Mouse (Mus musculus) lung, embryonic 16.5 days (tissue): ENCODE results near the gene Sco1. TPM values are rescaled to one million over a fixed set of nuclear protein-coding genes. Genes with fewer than 3 reads are reported as not detected.
"Not testable (repeated sequence)": the region's sequence is repeated elsewhere in the genome, so short reads cannot be mapped to it uniquely, and the experiment has no call there.

Source experiments
- ATAC-seq: fragments of 200-750 bp; cut with Nextera tagmentation; 2 replicates; pipeline ENCODE4 v1.8.0; 2017; ENCODE audit warnings: low read depth, mild to moderate bottlenecking, moderate library complexity
- H3K27ac ChIP-seq: fragments of 300-500 bp; sonication (generic); 2 replicates; pipeline ENCODE4 v1.5.1; 2014; ENCODE audit warnings: mild to moderate bottlenecking, control low read depth, low read length
- H3K27me3 ChIP-seq: fragments of 300-500 bp; sonication (generic); 2 replicates; pipeline ENCODE4 v1.6.1; 2014; ENCODE audit warnings: low read depth, low read length, mixed read lengths; ENCODE audit not compliant: control insufficient read depth, insufficient read depth
- H3K36me3 ChIP-seq: fragments of 300-500 bp; sonication (generic); 2 replicates; pipeline ENCODE4 v1.6.1; 2014; ENCODE audit warnings: low read length; ENCODE audit not compliant: control insufficient read depth, insufficient read depth
- H3K4me1 ChIP-seq: fragments of 300-500 bp; sonication (generic); replicated peaks from 2 replicates; pipeline ENCODE4 v1.6.1; 2014; ENCODE audit warnings: low read length, mixed read lengths; ENCODE audit not compliant: control insufficient read depth, insufficient read depth
- H3K4me2 ChIP-seq: fragments of 300-500 bp; sonication (generic); 2 replicates; pipeline ENCODE4 v1.6.1; 2014; ENCODE audit warnings: low read depth, low read length, control low read depth
- H3K4me3 ChIP-seq: fragments of 300-500 bp; sonication (generic); 2 replicates; pipeline ENCODE4 v1.5.1; 2014; ENCODE audit warnings: mild to moderate bottlenecking, low read length, control low read depth
- H3K9ac ChIP-seq: fragments of 300-500 bp; sonication (generic); 2 replicates; pipeline ENCODE4 v1.6.1; 2014; ENCODE audit warnings: low read length, control low read depth
- H3K9me3 ChIP-seq: fragments of 300-500 bp; sonication (generic); 2 replicates; pipeline ENCODE4 v1.6.1; 2016; ENCODE audit warnings: low read length; ENCODE audit not compliant: control insufficient read depth
- WGBS: fragments of 180-500 bp; shearing (Covaris S2); extraction: QIAGEN DNeasy Blood & Tissue Kit; methylation state at CpG from one replicate; pipeline ENCODE4 v1.1.7; 2014; 5-methylcytosine and 5-hydroxymethylcytosine counted together
- polyA plus RNA-seq: library from polyadenylated mRNA; unstranded; fragments of >200 nt; fragmentation: Nextera tagmentation; extraction: Ambion mirVana; gene quantifications from 2 replicates; pipeline ENCODE4 v1.2.1, GENCODE M21; 2015

The Sco1 gene
- polyA plus RNA-seq, 1 experiment from 2014 or later = 15.8 TPM

DNA sequence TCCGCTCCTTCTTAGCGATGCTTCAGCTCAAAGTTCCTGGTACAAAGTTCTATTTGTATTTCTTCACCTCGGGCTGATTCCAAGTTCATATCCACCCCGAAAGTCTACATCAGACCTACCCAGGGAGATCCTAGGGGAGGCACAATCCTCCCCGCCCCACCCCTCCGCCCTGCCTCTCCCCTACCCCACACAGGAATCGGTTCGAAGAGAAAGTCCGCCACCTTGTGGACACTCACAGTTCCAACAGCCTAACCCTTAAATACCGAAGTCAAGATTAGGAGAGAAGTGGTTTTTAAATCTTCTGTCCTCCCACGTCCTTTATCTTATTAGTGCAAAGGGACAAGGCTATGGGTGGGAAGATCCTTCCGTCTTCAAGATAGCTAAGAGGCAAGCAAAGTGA, 31.5 kb upstream of the Sco1 start:
- H3K27ac ChIP-seq = no peak overlapping the region
- H3K27me3 ChIP-seq = peaks cover 3% of the 10 kb centered on the region; the same call in 1 of the 2 replicates
- H3K4me3 ChIP-seq = peak overlapping the region; percentile 31
- H3K9ac ChIP-seq = 0 out of 2 replicates have a peak overlapping the region, but pooled peaks have one; percentile 35
- H3K9me3 ChIP-seq = no peaks in the 10 kb centered on the region
- WGBS = 3% methylated on average over 12 of the region's 12 CpGs
- peaks cover 18% of the 10 kb centered on the region for H3K4me1 ChIP-seq
- peak overlapping the region; percentile 58 for H3K4me2 ChIP-seq
- H3K36me3 ChIP-seq = no peaks in the 10 kb centered on the region
- ATAC-seq = no peak

DNA sequence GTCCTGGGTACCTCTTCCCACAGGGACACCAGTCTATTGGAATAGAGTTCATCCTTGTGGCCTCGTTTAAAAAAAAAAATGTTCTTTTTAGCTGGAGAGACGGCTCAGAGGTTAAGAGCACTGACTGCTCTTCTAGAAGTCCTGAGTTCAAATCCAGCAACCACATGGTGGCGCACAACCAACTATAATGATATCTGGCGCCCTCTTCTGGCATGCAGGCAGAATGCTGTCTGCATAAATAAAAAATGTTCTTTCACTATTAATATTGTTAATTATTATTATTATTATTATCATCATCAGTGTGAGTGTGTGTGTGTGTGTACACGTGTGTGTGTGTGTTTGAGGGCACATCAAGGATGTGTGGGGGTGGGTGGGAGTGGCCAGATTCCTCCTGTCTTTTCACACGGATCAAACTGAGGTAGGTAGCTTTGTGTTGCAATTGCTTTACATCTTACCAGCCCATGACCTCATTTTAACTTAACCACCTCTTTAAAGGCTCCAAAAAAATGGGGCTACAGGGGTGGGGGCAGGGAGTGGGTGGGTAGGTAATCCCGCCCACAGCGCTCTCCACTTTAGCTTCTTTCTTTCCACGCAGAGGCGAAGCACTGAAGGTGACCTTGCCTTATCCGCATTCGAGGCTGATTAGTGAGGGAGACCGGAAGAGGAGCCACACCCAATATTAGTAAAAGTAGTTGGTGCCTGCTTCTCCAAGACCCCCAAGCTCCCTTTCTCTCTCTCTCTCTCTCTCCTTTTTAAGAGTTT, 29.9 kb upstream of the Sco1 start:
- no peaks in the 10 kb centered on the region for H3K36me3 ChIP-seq
- no peaks in the 10 kb centered on the region for H3K9me3 ChIP-seq
- H3K4me2 ChIP-seq = no peak overlapping the region
- H3K27me3 ChIP-seq = peaks cover 3% of the 10 kb centered on the region; the same call in 1 of the 2 replicates
- WGBS = 81% methylated on average over 13 of the region's 13 CpGs
- H3K9ac ChIP-seq = no peak overlapping the region
- H3K4me3 ChIP-seq = no peak overlapping the region
- no peak for ATAC-seq
- peaks cover 18% of the 10 kb centered on the region for H3K4me1 ChIP-seq
- H3K27ac ChIP-seq = no peak overlapping the region

DNA sequence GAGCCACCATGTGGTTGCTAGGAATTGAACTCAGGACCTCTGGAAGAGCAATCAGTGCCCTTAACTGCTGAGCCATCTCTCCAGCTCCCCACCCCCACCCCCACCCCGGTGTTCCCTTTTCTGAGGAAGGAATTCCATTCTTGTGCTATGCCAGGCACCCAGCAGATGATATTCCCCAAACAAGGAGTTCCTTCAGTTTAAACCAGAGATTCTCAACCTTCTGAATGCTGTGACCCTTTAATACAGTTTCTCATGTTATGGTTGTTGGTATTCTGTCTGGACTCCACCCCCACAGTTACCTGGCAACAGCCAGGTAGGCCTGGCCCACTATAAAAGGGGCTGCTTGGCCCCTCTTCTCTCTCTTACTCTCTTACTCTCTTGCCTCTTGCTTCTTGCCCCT, 29.3 kb upstream of the Sco1 start:
- 35% methylated on average over 1 of the region's 1 CpGs for WGBS

DNA sequence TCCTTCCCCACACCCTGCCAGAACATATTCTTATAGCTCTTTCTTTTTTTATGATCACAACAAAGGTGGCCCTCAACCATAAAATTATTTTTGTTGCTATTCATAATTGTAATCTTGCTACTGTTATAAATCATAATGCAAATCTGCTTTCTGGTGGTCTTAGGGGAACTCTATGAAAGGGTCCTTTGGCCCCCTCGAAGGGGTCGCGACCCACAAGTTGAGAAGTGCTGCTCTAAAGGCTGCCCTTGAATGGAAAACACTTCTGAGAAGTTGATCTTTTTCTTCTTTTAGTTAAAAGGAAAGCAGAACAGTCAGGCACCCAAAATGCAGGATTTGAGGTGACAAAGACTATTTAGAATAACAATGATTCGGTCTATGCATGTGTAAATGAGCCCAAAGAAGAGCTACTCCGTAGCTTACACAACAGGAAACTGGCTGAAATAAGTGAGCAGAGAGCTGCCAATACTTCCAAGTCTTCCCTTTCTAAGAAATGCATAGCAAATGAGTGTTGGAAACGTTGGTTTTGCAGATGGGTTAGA, 28.6 kb upstream of the Sco1 start:
- H3K36me3 ChIP-seq = no peaks in the 10 kb centered on the region
- H3K4me3 ChIP-seq = no peak overlapping the region
- no peak overlapping the region for H3K27ac ChIP-seq
- peaks cover 3% of the 10 kb centered on the region; the same call in 1 of the 2 replicates for H3K27me3 ChIP-seq
- H3K4me2 ChIP-seq = peak overlapping the region; percentile 79
- H3K4me1 ChIP-seq = peaks cover 13% of the 10 kb centered on the region
- no peaks in the 10 kb centered on the region for H3K9me3 ChIP-seq
- no peak overlapping the region for H3K9ac ChIP-seq
- WGBS = 41% methylated on average over 6 of the region's 6 CpGs
- ATAC-seq = no peak

More for the DNA sequence above, 29.3 kb upstream of the Sco1 start:
- not testable (repeated sequence) for H3K4me2 ChIP-seq, H3K4me3 ChIP-seq, H3K27me3 ChIP-seq, H3K9ac ChIP-seq, ATAC-seq, H3K9me3 ChIP-seq, H3K27ac ChIP-seq, H3K36me3 ChIP-seq
- peaks cover 13% of the 10 kb centered on the region for H3K4me1 ChIP-seq

DNA sequence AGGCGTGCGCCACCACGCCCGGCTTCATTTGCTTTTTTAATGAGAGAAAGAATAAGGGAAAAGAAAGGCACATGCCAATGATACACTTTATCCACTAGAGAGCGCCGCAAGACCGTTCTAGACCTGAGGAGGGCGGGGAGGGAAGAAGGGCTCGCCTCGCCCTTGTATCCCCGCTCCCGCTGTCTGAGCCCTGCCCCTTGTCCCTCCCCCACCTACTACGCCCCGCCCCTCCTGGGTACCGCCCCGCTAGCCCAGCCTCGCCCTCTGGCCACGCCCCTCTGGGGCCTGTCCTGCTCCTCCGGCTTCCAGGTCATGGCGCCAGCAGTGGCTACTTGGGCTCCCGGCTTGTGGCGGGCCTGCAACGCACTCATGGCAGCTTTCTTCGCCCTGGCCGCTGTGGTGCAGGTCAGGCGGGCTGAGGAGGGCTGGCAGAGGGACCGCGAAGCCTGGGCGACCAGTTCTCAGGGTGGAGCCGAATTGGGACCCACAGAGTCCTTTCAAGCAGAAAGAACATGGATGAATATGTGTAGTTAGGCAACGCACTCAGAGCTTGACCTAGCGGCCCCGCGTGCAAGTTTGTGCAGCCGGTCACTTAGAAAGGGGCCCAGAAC, 27.5 kb upstream of the Sco1 start, which contains the start of gene Tmem220:
Gene Tmem220 (plus strand): TSS at position 288 of the 611 bp plus-strand sequence.
- peaks cover 13% of the 10 kb centered on the region for H3K4me1 ChIP-seq
- H3K9ac ChIP-seq = peak within 1 kb of the TSS; percentile 80
- peak within 1 kb of the TSS; percentile 50 for H3K27ac ChIP-seq
- 2% methylated on average over 31 of the region's 35 CpGs for WGBS
- H3K27me3 ChIP-seq = peaks cover 3% of the 10 kb centered on the region; the same call in 1 of the 2 replicates
- H3K4me2 ChIP-seq = peak within 1 kb of the TSS; percentile 79
- H3K36me3 ChIP-seq = no peaks in the 10 kb centered on the region
- peak within 1 kb of the TSS; percentile 70 for H3K4me3 ChIP-seq
- peak; percentile 99 for ATAC-seq
- H3K9me3 ChIP-seq = no peaks in the 10 kb centered on the region

DNA sequence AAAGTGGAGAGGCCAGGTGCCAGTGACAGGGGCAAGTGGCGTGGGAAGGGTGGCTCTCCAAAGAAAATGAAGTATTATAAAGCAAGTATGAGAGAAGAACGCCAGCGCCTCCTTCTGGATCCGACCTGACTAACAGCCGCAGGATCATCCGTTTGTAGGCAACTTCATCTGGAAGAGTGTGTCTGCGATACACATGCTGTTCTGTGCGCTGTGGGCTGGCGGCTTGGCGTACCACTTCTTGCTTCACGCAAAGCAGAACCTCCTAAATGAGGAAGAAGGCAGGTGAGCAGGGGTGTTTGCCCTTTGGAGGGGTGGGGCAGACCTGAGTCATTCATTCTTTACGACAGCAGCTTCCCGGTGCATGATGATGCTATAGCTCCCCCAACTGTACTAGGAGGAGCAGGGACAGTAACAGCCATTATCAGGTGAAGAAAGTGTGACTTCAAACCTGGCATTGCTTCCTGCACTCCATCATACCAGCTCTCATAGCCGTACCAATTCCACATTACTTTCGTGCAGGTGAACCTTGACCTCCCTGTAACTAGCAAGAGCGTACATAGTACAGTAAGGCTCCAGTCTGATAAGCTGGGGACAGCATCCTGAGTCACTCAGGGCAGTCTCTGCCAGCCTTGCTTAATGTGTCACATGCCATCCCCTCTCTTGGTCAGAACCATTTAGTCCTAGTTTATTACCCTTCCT, 21.4 kb upstream of the Sco1 start:
- no peaks in the 10 kb centered on the region for H3K27me3 ChIP-seq
- no peaks in the 10 kb centered on the region for H3K9me3 ChIP-seq
- H3K4me1 ChIP-seq = no peaks in the 10 kb centered on the region
- H3K4me2 ChIP-seq = no peak overlapping the region
- H3K27ac ChIP-seq = no peak overlapping the region
- ATAC-seq = no peak
- no peak overlapping the region for H3K4me3 ChIP-seq
- no peak overlapping the region for H3K9ac ChIP-seq
- no peaks in the 10 kb centered on the region for H3K36me3 ChIP-seq
- 49% methylated on average over 16 of the region's 16 CpGs for WGBS

DNA sequence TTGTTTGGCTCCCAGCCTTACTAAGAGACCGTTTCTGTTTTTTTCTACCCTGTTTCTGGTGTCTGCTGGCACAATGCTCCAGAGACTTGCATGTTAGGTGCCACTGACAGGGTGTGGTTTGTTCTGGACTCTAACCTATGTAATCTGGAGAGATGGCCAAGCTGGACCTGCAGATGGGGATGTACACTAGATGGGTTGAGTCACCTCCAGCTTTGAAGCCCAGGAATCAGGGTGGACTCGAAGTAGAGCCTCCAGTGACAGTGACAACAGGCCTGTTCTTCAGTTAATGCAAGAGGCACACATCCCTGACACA, 20.9 kb upstream of the Sco1 start:
- H3K36me3 ChIP-seq = no peaks in the 10 kb centered on the region
- H3K4me3 ChIP-seq = no peak overlapping the region
- no peak for ATAC-seq
- H3K9me3 ChIP-seq = no peaks in the 10 kb centered on the region
- no peaks in the 10 kb centered on the region for H3K4me1 ChIP-seq
- no peak overlapping the region for H3K27ac ChIP-seq
- no peak overlapping the region for H3K4me2 ChIP-seq
- H3K27me3 ChIP-seq = no peaks in the 10 kb centered on the region
- 65% methylated on average over 2 of the region's 2 CpGs for WGBS
- H3K9ac ChIP-seq = no peak overlapping the region

DNA sequence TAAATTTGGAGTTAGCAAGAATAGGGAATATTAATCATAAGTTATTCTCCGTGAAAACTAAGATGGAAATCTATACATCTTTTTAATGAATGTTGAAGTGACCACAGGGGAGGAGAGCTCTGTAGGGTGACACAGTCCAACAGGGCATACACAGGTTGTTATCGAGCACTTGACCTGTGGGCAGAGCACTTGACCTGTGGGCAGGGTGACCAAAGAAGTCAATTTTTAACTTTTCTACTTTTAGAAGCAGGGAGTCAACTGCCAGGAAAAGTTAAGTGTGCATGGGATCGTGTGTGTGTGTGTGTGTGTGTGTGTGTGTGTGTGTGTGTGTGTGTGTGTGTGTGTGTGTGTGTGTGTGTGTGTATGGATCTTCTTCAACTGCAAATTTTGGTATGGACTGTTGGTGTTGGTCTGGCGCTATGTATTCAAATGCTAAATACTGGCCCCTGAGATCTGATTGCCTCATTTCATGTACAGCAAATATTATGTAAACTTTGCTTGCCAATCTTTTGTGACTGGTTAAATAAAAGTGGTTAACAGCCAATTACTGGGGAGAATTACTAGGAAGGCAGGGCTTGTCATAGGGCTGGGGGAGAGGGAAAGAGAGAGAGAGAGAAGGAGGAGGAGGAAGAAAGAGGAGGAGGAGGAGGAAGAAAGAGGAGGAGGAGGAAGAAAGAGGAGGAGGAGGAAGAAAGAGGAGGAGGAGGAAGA, 17.5 kb upstream of the Sco1 start:
- H3K4me1 ChIP-seq = no peaks in the 10 kb centered on the region
- no peaks in the 10 kb centered on the region for H3K9me3 ChIP-seq
- H3K27me3 ChIP-seq = no peaks in the 10 kb centered on the region
- H3K36me3 ChIP-seq = peaks cover 9% of the 10 kb centered on the region
- 42% methylated on average over 4 of the region's 4 CpGs for WGBS
- no peak overlapping the region for H3K4me2 ChIP-seq
- no peak overlapping the region for H3K27ac ChIP-seq
- ATAC-seq = no peak
- H3K9ac ChIP-seq = no peak overlapping the region
- no peak overlapping the region for H3K4me3 ChIP-seq
